Mouse (Mus musculus): Measurements from ENCODE around the gene Eif1b. TPM values are rescaled to one million over a fixed set of nuclear protein-coding genes. Genes with fewer than 3 reads are reported as not detected.

The Eif1b gene
- 438 and 515 TPM in 2 replicates for polyA plus RNA-seq (2015; fragmentation: Nextera tagmentation; extraction: Ambion mirVana)

DNA sequence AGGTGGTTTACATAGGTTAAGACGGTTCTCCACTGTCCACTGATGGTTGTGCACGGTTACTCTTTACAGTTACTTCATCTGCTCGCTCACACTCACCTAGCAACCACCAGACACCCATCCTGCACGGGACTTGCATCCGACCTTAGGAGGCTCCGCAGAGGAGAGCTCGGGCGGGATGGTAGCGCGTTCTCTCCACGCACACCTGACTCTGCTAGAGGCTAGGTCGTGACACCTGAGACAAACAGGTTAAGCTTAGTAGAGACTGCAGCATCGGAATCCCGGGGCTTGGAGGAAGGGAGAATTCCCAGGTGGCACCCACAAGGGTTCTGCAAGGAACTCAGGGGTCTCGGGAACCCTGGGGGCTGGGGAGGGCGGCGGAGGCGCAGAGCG lies at the start of gene Eif1b:
Eif1b (plus strand) TSS at position 223 of the 390 bp plus-strand sequence.
- peak within 1 kb of the TSS; percentile 84 for H3K4me2 ChIP-seq (ENCODE audit: low read length)
- no peaks in the 10 kb centered on the region for H3K27me3 ChIP-seq (replicated peaks; ENCODE audit: control insufficient read depth, insufficient read depth, low read length)
- peaks cover 32% of the 10 kb centered on the region for H3K4me1 ChIP-seq (replicated peaks; ENCODE audit: control insufficient read depth, insufficient read depth, low read length)
- no peaks in the 10 kb centered on the region for H3K9me3 ChIP-seq (ENCODE audit: control insufficient read depth, low read length)
- H3K27ac ChIP-seq (ENCODE audit: low read length) = peak within 1 kb of the TSS; percentile 92
- ATAC-seq = peak; percentile 43
- H3K4me3 ChIP-seq (replicated peaks; ENCODE audit: low read length) = peak within 1 kb of the TSS; percentile 100
- H3K9ac ChIP-seq (replicated peaks; ENCODE audit: low read depth, low read length) = peak within 1 kb of the TSS; percentile 100
- H3K36me3 ChIP-seq (ENCODE audit: control insufficient read depth, insufficient read depth) = peaks cover 19% of the 10 kb centered on the region
- WGBS = 3% methylated on average over 15 of the region's 19 CpGs

DNA sequence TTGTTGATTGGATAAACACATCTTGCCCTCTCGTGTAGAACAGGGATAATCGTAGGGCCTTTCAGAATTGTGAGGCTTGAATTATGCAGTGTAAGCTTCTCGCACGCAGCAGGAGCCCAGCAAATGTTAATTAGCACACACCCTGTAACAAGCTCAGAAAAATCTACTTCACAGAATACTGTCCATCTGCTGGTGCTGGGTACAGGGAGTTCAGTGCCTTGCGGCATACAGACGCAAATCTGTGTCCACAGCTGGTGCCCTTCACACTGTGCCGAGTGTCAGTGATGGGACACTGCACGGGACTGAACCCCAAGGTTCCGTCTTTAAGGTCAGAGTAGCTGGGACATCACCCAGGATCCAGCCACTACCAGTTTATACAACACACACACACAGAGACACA lies 47.4 kb upstream of the Eif1b start:
- Histone ChIP-seq H3K27ac (ENCODE audit: low read length) (peak overlapping the region; percentile 82), H3K9ac (replicated peaks; ENCODE audit: low read depth, low read length) (no peak overlapping the region), H3K36me3 (ENCODE audit: control insufficient read depth, insufficient read depth) (no peaks in the 10 kb centered on the region), H3K27me3 (replicated peaks; ENCODE audit: control insufficient read depth, insufficient read depth, low read length) (no peaks in the 10 kb centered on the region), H3K4me2 (ENCODE audit: low read length) (no peak overlapping the region; the same call in 1 of the 2 replicates), H3K9me3 (ENCODE audit: control insufficient read depth, low read length) (no peaks in the 10 kb centered on the region), H3K4me1 (replicated peaks; ENCODE audit: control insufficient read depth, insufficient read depth, low read length) (peaks cover 13% of the 10 kb centered on the region), H3K4me3 (replicated peaks; ENCODE audit: low read length) (no peak overlapping the region)
- ATAC-seq = peak; percentile 96
- WGBS = 17% methylated on average over 9 of the region's 9 CpGs

DNA sequence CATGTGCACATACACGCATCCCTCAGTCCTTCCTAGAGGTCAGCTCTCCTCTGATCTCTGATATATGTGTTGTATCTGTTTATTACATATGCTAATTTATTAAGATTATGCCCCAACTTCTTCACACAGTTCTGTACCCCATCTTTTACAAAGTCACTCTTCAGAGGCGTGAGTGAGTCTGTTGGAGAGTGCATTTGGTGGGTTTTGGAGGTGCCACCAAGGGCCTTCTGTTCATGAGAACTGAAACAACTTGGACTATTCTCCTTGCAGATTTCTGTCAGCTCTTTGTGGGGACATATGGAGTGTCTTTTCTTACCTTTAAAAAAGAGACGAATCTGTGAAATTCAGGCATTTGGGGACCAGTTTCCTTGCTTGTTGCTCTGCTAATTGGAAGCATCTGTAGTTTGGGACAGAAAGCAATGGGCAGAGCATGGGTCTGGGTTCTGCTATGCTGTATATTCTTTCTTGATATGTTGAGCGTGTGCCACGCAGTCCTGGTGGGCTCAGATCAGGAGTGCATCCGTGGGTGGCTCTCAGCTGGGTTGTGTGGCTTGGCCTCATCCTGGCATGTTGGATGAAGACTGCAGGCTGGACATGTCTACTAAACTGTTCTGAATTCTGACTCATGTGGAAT lies 42.2 kb upstream of the Eif1b start:
- peak; percentile 76 for ATAC-seq
- Histone ChIP-seq H3K27me3 (replicated peaks; ENCODE audit: control insufficient read depth, insufficient read depth, low read length) (no peaks in the 10 kb centered on the region), H3K4me3 (replicated peaks; ENCODE audit: low read length) (no peak overlapping the region), H3K4me1 (replicated peaks; ENCODE audit: control insufficient read depth, insufficient read depth, low read length) (peaks cover 4% of the 10 kb centered on the region), H3K9ac (replicated peaks; ENCODE audit: low read depth, low read length) (no peak overlapping the region), H3K4me2 (ENCODE audit: low read length) (no peak overlapping the region), H3K9me3 (ENCODE audit: control insufficient read depth, low read length) (no peaks in the 10 kb centered on the region), H3K36me3 (ENCODE audit: control insufficient read depth, insufficient read depth) (no peaks in the 10 kb centered on the region), H3K27ac (ENCODE audit: low read length) (peak overlapping the region; percentile 70)
- 72% methylated on average over 6 of the region's 6 CpGs for WGBS

DNA sequence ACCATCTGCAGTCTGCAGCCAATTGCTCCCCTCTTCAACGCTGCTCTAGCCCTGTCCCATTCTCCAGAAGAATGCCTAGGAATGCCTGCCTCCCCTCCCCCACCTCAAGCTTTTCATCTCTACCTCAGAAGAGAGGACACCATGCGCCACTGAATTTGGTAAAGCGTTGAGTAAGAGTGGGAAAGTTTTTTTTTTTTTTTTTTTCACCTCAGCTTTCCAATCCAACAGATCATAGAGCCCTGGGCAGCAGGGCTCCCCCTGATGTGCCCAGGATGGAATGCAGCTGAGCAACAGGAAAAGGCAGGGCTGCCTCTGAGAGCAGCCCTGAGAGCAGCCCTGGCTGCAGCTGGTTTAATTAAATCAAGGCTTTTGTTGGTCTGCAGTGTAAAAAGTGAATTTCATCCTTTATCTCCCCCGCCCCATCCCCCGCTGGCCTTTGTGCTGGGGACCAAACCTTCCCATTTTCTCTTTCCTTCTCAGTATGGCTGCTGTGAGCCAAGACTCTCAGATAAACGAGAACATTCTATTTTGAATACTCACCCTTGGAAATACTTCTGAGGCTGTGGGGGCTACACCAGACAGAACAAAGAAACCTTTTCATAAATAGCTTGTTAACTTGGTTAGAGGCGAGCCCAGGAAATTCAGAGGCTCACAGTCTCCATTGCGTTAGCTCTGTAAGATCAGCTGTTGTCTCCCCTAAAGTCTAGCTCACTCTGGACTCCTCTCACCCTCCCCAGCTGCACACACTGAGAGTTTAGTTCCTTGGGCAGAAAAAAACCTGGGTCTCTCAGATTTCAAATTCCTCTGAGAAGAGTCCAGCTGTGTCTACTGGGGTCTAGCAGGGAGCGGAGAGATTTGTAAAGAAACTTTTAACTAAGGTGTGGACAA lies 36.0 kb upstream of the Eif1b start:
- H3K4me1 ChIP-seq (replicated peaks; ENCODE audit: control insufficient read depth, insufficient read depth, low read length) = peaks cover 13% of the 10 kb centered on the region
- H3K4me2 ChIP-seq (ENCODE audit: low read length) = peak overlapping the region; percentile 11
- no peaks in the 10 kb centered on the region for H3K36me3 ChIP-seq (ENCODE audit: control insufficient read depth, insufficient read depth)
- WGBS = 5% methylated on average over 9 of the region's 9 CpGs
- no peak overlapping the region for H3K9ac ChIP-seq (replicated peaks; ENCODE audit: low read depth, low read length)
- peak; percentile 93 for ATAC-seq
- H3K27ac ChIP-seq (ENCODE audit: low read length) = peak overlapping the region; percentile 62
- no peaks in the 10 kb centered on the region for H3K9me3 ChIP-seq (ENCODE audit: control insufficient read depth, low read length)
- H3K4me3 ChIP-seq (replicated peaks; ENCODE audit: low read length) = no peak overlapping the region
- no peaks in the 10 kb centered on the region for H3K27me3 ChIP-seq (replicated peaks; ENCODE audit: control insufficient read depth, insufficient read depth, low read length)

DNA sequence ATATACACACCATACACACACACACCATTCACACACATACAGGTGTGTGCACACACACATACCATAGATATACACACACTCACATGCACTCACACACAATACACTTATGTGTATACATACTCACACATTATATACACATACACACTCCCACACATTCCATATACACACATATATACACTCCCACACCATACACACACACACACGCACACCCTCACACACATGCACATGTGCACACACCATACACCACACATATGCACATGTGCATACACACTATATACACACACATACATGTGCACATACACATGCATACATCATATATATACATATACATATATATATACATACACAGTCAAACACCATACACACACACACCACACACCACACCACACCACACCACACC lies 21.6 kb upstream of the Eif1b start:
- Histone ChIP-seq H3K9me3 (ENCODE audit: control insufficient read depth, low read length) (no peaks in the 10 kb centered on the region), H3K27ac (ENCODE audit: low read length) (no peak overlapping the region), H3K36me3 (ENCODE audit: control insufficient read depth, insufficient read depth) (no peaks in the 10 kb centered on the region), H3K27me3 (replicated peaks; ENCODE audit: control insufficient read depth, insufficient read depth, low read length) (no peaks in the 10 kb centered on the region), H3K4me1 (replicated peaks; ENCODE audit: control insufficient read depth, insufficient read depth, low read length) (peaks cover 3% of the 10 kb centered on the region; the same call in 1 of the 2 replicates), H3K4me3 (replicated peaks; ENCODE audit: low read length) (no peak overlapping the region), H3K4me2 (ENCODE audit: low read length) (no peak overlapping the region), H3K9ac (replicated peaks; ENCODE audit: low read depth, low read length) (no peak overlapping the region)
- WGBS = 95% methylated on average over 1 of the region's 1 CpGs
- no peak for ATAC-seq

DNA sequence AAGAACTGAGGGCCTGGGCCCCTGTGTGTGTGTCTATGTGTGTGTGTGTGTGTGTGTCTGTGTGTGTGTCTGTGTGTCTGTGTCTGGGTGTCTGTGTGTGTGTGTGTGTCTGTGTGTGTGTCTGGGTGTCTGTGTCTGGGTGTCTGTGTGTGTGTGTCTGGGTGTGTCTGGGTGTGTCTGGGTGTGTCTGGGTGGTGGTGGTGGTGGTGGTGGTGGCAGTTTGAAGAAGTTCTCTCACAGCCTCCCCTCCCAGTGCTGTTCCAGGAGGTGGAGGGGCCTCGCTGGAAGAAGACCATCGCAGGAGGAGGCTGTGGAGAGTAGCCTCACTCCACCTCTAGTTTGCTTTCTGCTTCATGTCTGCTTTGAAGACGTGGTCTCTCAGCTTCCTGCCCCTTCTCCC lies 10.4 kb upstream of the Eif1b start:
- Histone ChIP-seq H3K4me1 (replicated peaks; ENCODE audit: control insufficient read depth, insufficient read depth, low read length) (peaks cover 20% of the 10 kb centered on the region), H3K27me3 (replicated peaks; ENCODE audit: control insufficient read depth, insufficient read depth, low read length) (no peaks in the 10 kb centered on the region), H3K4me3 (replicated peaks; ENCODE audit: low read length) (no peak overlapping the region), H3K27ac (ENCODE audit: low read length) (no peak overlapping the region), H3K36me3 (ENCODE audit: control insufficient read depth, insufficient read depth) (no peaks in the 10 kb centered on the region), H3K9me3 (ENCODE audit: control insufficient read depth, low read length) (no peaks in the 10 kb centered on the region), H3K4me2 (ENCODE audit: low read length) (no peak overlapping the region), H3K9ac (replicated peaks; ENCODE audit: low read depth, low read length) (no peak overlapping the region)
- ATAC-seq = no peak
- 63% methylated on average over 3 of the region's 3 CpGs for whole genome bisulfite sequencing

DNA sequence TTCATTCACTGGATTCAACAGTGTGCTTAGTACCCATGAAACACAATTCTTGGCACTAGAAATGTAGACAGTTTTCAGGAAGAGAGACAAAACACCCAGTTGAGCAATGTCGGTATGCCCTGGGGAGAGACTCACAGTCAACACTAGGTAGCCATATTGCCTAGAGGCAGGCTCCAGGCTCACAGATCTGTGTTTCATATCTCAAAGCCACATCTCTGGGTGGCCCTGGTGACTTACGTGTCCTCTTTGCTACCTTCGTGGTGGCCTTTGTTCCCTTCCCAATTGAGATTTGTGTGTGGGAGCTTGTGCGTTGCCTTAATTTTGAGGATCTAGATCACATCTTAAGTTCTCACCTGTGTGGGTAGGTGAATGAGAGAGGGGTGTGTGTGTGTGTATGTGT lies 9.7 kb upstream of the Eif1b start:
- peaks cover 20% of the 10 kb centered on the region for H3K4me1 ChIP-seq (replicated peaks; ENCODE audit: control insufficient read depth, insufficient read depth, low read length)
- ATAC-seq = no peak
- no peaks in the 10 kb centered on the region for H3K27me3 ChIP-seq (replicated peaks; ENCODE audit: control insufficient read depth, insufficient read depth, low read length)
- H3K36me3 ChIP-seq (ENCODE audit: control insufficient read depth, insufficient read depth) = no peaks in the 10 kb centered on the region
- no peak overlapping the region for H3K27ac ChIP-seq (ENCODE audit: low read length)
- H3K9me3 ChIP-seq (ENCODE audit: control insufficient read depth, low read length) = no peaks in the 10 kb centered on the region
- WGBS = 93% methylated on average over 4 of the region's 4 CpGs
- no peak overlapping the region for H3K9ac ChIP-seq (replicated peaks; ENCODE audit: low read depth, low read length)
- no peak overlapping the region for H3K4me2 ChIP-seq (ENCODE audit: low read length)
- H3K4me3 ChIP-seq (replicated peaks; ENCODE audit: low read length) = no peak overlapping the region

DNA sequence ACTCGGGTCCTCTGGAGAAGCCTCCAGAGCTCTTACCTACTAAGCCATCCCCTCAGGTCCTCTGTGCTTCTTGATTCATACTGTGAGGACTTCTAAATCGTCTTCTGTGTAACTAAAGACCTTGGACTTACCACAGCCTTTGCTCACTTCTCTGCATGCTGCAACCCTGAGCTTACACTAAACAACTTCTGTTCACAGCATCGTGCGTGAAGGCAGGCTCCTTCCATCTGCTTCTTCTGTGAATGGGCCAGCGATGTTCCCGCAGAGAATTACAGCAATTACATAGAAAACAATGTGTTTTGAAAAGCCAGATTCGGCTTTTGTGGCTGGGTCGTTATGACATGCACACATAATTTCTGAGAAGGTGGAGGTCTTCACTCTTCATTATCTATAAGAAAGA lies 8.9 kb upstream of the Eif1b start:
- no peaks in the 10 kb centered on the region for H3K27me3 ChIP-seq (replicated peaks; ENCODE audit: control insufficient read depth, insufficient read depth, low read length)
- no peak overlapping the region for H3K9ac ChIP-seq (replicated peaks; ENCODE audit: low read depth, low read length)
- no peak for ATAC-seq
- no peak overlapping the region for H3K4me3 ChIP-seq (replicated peaks; ENCODE audit: low read length)
- no peaks in the 10 kb centered on the region for H3K36me3 ChIP-seq (ENCODE audit: control insufficient read depth, insufficient read depth)
- H3K4me2 ChIP-seq (ENCODE audit: low read length) = no peak overlapping the region
- H3K9me3 ChIP-seq (ENCODE audit: control insufficient read depth, low read length) = no peaks in the 10 kb centered on the region
- WGBS = 42% methylated on average over 8 of the region's 8 CpGs
- H3K27ac ChIP-seq (ENCODE audit: low read length) = peak overlapping the region; percentile 24
- H3K4me1 ChIP-seq (replicated peaks; ENCODE audit: control insufficient read depth, insufficient read depth, low read length) = peaks cover 17% of the 10 kb centered on the region

DNA sequence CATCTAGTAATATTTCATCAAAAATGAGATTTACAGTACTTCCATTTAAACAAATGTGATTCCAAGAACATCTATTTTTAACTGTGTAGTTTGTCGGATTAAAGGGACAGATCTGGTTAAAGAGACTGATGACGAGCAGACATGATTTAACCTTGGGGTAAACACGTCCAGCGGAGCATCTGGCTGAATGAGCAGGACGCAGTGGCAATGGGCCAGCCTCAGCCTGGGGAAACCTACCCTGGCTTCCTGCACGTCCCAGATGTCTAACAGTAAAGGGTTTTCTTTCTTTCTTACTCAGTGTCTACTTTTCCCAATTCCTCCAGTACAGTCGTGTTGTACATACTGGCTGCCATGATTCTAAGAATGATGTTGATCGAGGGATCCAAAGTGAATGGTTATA lies 5.0 kb upstream of the Eif1b start:
- no peaks in the 10 kb centered on the region for H3K36me3 ChIP-seq (ENCODE audit: control insufficient read depth, insufficient read depth)
- no peak overlapping the region for H3K27ac ChIP-seq (ENCODE audit: low read length)
- H3K9me3 ChIP-seq (ENCODE audit: control insufficient read depth, low read length) = no peaks in the 10 kb centered on the region
- no peak overlapping the region for H3K4me2 ChIP-seq (ENCODE audit: low read length)
- H3K4me1 ChIP-seq (replicated peaks; ENCODE audit: control insufficient read depth, insufficient read depth, low read length) = peaks cover 13% of the 10 kb centered on the region
- ATAC-seq = no peak
- H3K9ac ChIP-seq (replicated peaks; ENCODE audit: low read depth, low read length) = no peak overlapping the region
- H3K4me3 ChIP-seq (replicated peaks; ENCODE audit: low read length) = no peak overlapping the region
- no peaks in the 10 kb centered on the region for H3K27me3 ChIP-seq (replicated peaks; ENCODE audit: control insufficient read depth, insufficient read depth, low read length)
- 86% methylated on average over 8 of the region's 8 CpGs for WGBS

All from forebrain, embryonic 16.5 days (tissue).